Mouse (Mus musculus) CH12.LX (cell line): ENCODE data around the gene Fbrsl1.

Experiments
- CTCF ChIP-seq, 2 experiments: IDR thresholded peaks in 1 of 2; conservative IDR thresholded peaks in 1 of 2; 2 replicates each; pipeline ENCODE4 v1.5.1; 2011 to 2012; ENCODE audit warnings: low read depth in 2 of 2, low read length in 2 of 2, improper control_type of control experiment in 1 of 2, inconsistent platforms in 1 of 2, mild to moderate bottlenecking in 1 of 2, moderate library complexity in 1 of 2
- MAZ ChIP-seq: IDR thresholded peaks from 2 replicates; pipeline ENCODE4 v1.6.1; 2012; ENCODE audit warnings: low read depth, mild to moderate bottlenecking, inconsistent platforms, low read length, improper control_type of control experiment, moderate library complexity
- POLR2A ChIP-seq: IDR thresholded peaks from 2 replicates; pipeline ENCODE4 v1.6.1; 2011; ENCODE audit warnings: low read depth, mild to moderate bottlenecking, improper control_type of control experiment, low read length
- ZC3H11A ChIP-seq: IDR thresholded peaks from 2 replicates; pipeline ENCODE4 v1.6.1; 2012; ENCODE audit warnings: low read depth, mild to moderate bottlenecking, inconsistent platforms, low read length, improper control_type of control experiment

GRCm38 (mm10) chr5:110418523-110418911 is 29.8 kb downstream of the Fbrsl1 start:
- TF ChIP-seq CTCF (conservative IDR thresholded peaks at IDR 0.05 in 1 of 2, IDR thresholded peaks at IDR 0.05 in 1 of 2; ENCODE audit: low read depth in 2 of 2, low read length in 2 of 2) (no peak), MAZ (no peak), POLR2A (no peak), ZC3H11A (no peak)
